Comparison of ENCODE assay signal across 24 mouse cellular contexts in the genomic region with DNA sequence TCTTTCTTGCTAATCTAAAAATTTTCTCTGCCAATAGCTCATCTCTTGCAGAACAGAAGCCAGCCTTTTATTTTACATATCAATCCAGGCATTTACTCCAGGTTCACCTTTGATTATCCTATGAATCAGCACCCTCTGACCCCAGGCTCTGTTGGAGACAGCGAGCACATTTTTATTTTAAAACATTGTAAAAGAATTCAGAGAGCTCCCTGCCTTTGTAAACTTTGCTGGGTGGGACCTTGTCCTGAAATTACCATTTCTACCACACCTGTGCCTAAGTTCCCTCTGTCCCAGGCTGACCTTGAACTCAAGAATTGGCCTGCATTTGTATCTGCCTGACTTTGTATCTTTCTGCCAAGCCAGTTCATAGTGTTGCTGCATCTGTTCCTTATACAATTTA. TPM values are rescaled to one million over a fixed set of nuclear protein-coding genes. Genes with fewer than 3 reads are reported as not detected.
DNase-seq lines count a peak whose midpoint lies in the region; ATAC-seq and TF ChIP-seq lines count a peak whose summit lies in the region.
"Had no signal": no experiment of that assay in that cellular context is flagged by ENCODE, and none has a peak within 500 bp of the region (broad histone marks: within the 10 kb centered on the region; RNA-seq: fewer than 3 reads in every experiment).

No protein-coding gene starts in this region.

- DNase-seq in ES-CJ7 (ENCODE audit: low read depth, low spot score) (peak; percentile 95), R1 (ENCODE audit: low read depth, low spot score) (peak; percentile 96)
- DNase-seq in gastrocnemius, postnatal 36 days = no peak
- DNase-seq: adrenal gland, adult 8-10 months; adrenal gland, postnatal 14 days; adrenal gland, postnatal 36 days; cerebellum, adult 11-12 months; cerebellum, adult 2 months; cerebellum, adult 9-10 months; cerebellum, postnatal 10 days; cerebellum, postnatal 25 days; forebrain, postnatal 0 days had no signal

- intact Hi-C loops in gastrocnemius, postnatal 36 days (cut with DNase I) = no loop called here

- H3K27ac ChIP-seq in ES-Bruce4 (ENCODE audit: insufficient read depth, low read length) = peak overlapping the region; percentile 97
- H3K27ac ChIP-seq: embryonic facial prominence, embryonic 10.5 days; embryonic facial prominence, embryonic 12.5 days; forebrain, embryonic 13.5 days; forebrain, embryonic 15.5 days had no signal

- peaks cover 6% of the 10 kb centered on the region for H3K4me1 ChIP-seq in ES-Bruce4 (ENCODE audit: control insufficient read depth, insufficient read depth, low read length)
- H3K4me1 ChIP-seq: embryonic facial prominence, embryonic 10.5 days; embryonic facial prominence, embryonic 12.5 days; forebrain, embryonic 13.5 days; forebrain, embryonic 15.5 days had no signal

- H3K36me3 ChIP-seq in ES-Bruce4 (ENCODE audit: control insufficient read depth, insufficient read depth, low read length, poor library complexity, severe bottlenecking) = no peaks in the 10 kb centered on the region
- H3K36me3 ChIP-seq: embryonic facial prominence, embryonic 10.5 days; embryonic facial prominence, embryonic 12.5 days; forebrain, embryonic 15.5 days; G1E had no signal

- TF ChIP-seq POLR2A in ES-Bruce4 (IDR thresholded peaks at IDR 0.05; ENCODE audit: insufficient read depth, low read length) = no peak

- no peak overlapping the region for H3K4me3 ChIP-seq in ES-Bruce4 (ENCODE audit: low read depth, low read length)
- H3K4me3 ChIP-seq: embryonic facial prominence, embryonic 10.5 days; embryonic facial prominence, embryonic 12.5 days; forebrain, embryonic 13.5 days; forebrain, embryonic 15.5 days had no signal

- TF ChIP-seq CTCF in ES-Bruce4 (IDR thresholded peaks at IDR 0.05; ENCODE audit: low read depth, low read length) = no peak

- no peak overlapping the region for H3K9ac ChIP-seq in ES-Bruce4 (ENCODE audit: low read depth, poor library complexity, severe bottlenecking)
- H3K9ac ChIP-seq: embryonic facial prominence, embryonic 12.5 days; forebrain, embryonic 13.5 days; forebrain, embryonic 15.5 days; forebrain, postnatal 0 days had no signal

- no peaks in the 10 kb centered on the region for H3K27me3 ChIP-seq in ES-Bruce4 (ENCODE audit: control insufficient read depth, insufficient read depth, low read length, poor library complexity, severe bottlenecking)
- H3K27me3 ChIP-seq: embryonic facial prominence, embryonic 12.5 days; forebrain, embryonic 13.5 days; forebrain, embryonic 15.5 days had no signal

- H3K9me3 ChIP-seq in ES-Bruce4 (replicated peaks; ENCODE audit: control insufficient read depth, insufficient read depth, low read length, poor library complexity, severe bottlenecking) = 0 out of 2 replicates have a peak, but pooled peaks cover 2% of the 10 kb centered on the region
- H3K9me3 ChIP-seq: embryonic facial prominence, embryonic 10.5 days; embryonic facial prominence, embryonic 12.5 days; forebrain, embryonic 13.5 days; forebrain, embryonic 15.5 days; G1E had no signal

- no peak for TF ChIP-seq EP300 in ES-Bruce4 (IDR thresholded peaks at IDR 0.05; ENCODE audit: insufficient read depth, low read depth, low read length)

- no peak for ATAC-seq in frontal cortex, adult (ENCODE audit: low TSS enrichment)
- no peak for ATAC-seq in inflammation-experienced regulatory T-cells, adult 6 months
- ATAC-seq: activated CD4-positive, CD25-positive, alpha-beta regulatory T cell, adult 4 months; forebrain, embryonic 13.5 days; forebrain, embryonic 15.5 days; forebrain, postnatal 0 days; Patski had no signal

RNA-seq across cellular contexts. Expression of a gene that starts 17.0 kb away (rescaled TPM):
- 11.3 and 12.0 TPM in 2 replicates for polyA plus RNA-seq in ES-Bruce4 (2011; ENCODE audit: insufficient read depth, insufficient read length, low read depth, missing spikeins)
- polyA plus RNA-seq in inflammation-experienced regulatory T-cells, adult 6 months (2017; shearing (Covaris generic)) = 1 to 10 TPM; 5.1 to 8.5 (median 5.2) TPM
- not detected for total RNA-seq in gastrocnemius, postnatal 36 days (2021)
- total RNA-seq: adrenal gland, adult 18-20 months; adrenal gland, adult 8-10 months; adrenal gland, postnatal 14 days; adrenal gland, postnatal 36 days; G1E had no signal
- polyA plus RNA-seq: C2C12, G1E, Patski had no signal

Comparison
In these comparisons a context has a peak if more than half of its experiments do, and no peak if none do; other contexts are left out.
1. DNase-seq: peak in ES-CJ7 (single experiment) and R1 (single experiment); none in gastrocnemius, postnatal 36 days (0 of 2).